Mouse (Mus musculus) heart, adult 2 months (tissue): ENCODE measurements around the gene Morn4.

Experiments used
- CTCF ChIP-seq: fragments of 200-600 bp; IDR thresholded peaks from 2 replicates; pipeline ENCODE4 v1.8.1; 2022; ENCODE audit warnings: antibody characterized with exemption, mild to moderate bottlenecking, moderate library complexity
- POLR2A ChIP-seq: fragments of 200-500 bp; IDR thresholded peaks from 2 replicates; pipeline ENCODE4 v1.6.1; 2011; ENCODE audit warnings: mild to moderate bottlenecking, low read depth, low read length, control low read depth; ENCODE audit not compliant: insufficient read depth

DNA sequence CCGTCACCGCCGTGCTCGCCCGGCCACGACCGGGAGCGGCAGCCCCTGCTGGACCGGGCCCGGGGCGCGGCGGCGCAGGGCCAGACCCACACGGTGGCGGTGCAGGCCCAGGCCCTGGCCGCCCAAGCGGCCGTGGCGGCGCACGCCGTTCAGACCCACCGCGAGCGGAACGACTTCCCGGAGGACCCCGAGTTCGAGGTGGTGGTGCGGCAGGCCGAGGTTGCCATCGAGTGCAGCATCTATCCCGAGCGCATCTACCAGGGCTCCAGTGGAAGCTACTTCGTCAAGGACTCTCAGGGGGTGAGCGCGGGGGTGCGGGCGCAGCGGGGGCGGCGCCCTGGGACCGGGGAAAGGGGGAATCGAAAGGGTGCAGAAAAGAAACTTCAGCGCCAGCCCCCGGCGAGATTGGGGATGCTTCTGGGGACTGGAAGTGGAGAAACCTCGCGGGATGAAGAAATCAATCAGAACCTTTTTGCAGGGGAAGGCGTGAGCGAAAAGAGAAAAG is 4.5 kb upstream of the Morn4 start:
- TF ChIP-seq CTCF (no peak), POLR2A (no peak)
